Mouse (Mus musculus) cortical plate, adult 2 months (tissue): ENCODE measurements at regions not wholly inside any gene's neighbourhood (a gene's known extent, or its start where the extent isn't known, plus 50 kb on each side); places are given as distances from the start of the nearest gene placed in this dataset.

Experiments used
- CTCF ChIP-seq: fragments of 200-500 bp; IDR thresholded peaks from 2 replicates; pipeline ENCODE4 v1.5.1; 2011; ENCODE audit warnings: mild to moderate bottlenecking, control low read depth, low read length; ENCODE audit not compliant: insufficient read depth; ENCODE audit errors: extremely low read depth
- POLR2A ChIP-seq: fragments of 200-500 bp; IDR thresholded peaks from 2 replicates; pipeline ENCODE4 v1.6.1; 2011; ENCODE audit warnings: mild to moderate bottlenecking, low read length, control low read depth; ENCODE audit not compliant: insufficient read depth; ENCODE audit errors: extremely low read depth

DNA sequence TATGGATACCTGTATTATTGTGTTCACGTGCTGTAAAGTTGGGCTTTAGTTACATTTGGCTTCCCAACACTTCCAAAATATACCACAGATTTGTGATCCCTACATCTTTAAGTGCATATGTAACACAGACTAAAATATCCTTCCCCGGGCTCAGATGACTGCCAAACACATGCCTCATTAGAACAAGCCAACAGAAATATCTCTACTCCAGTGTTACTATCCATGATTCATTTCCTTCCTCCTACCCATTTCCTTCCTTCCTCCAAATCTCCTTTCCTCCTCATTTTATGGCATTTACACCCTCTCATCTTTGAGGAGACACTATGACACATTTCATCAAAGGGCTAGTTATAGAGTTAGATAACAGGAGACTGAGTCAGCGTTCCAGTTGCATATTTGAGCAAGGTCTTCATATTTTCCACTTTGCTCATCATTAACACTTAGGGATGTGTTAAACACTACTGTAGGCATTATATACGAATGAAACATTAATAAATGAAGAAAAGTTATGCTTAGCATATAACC is 1144.4 kb upstream of the Cited2 start:
- no peak for TF ChIP-seq POLR2A
- TF ChIP-seq CTCF, result no peak
